Comparison of ENCODE assay signal across 12 mouse cellular contexts in the genomic region with DNA sequence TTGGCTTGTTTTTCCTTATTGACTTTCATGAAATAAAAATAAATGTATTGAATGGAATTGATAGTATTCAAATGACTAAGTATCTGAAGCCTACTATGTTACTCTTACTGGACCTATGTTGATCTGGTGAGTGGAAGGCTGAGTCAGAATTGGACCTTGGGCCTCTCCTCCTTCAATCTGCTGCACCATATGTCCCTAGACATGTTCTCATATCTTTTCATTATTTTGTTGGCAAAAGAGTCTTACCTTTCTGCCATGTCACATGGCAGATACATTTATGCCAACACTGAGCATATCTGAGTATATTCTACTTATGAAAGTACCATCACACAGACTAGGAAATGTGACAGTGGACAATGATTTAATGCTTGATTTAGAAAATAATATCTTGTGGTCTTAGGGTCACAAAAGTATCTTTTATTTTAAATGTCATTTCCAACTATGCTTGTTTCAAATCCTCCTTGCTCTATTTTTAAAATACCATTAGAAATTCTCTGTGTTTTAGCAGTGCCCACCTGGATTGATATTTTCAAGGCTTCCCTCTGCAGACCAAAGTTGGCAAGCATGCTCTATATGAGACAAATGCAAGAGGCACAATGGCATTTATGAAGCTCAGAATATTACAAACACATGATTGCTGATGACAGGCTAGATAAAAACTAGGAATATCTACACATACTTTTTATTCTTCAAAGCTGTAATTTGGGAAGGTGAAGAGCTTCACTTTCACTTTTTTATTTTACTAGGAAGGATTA.
"Had no signal": no experiment of that assay in that cellular context is flagged by ENCODE, and none has a peak within 500 bp of the region (broad histone marks: within the 10 kb centered on the region; RNA-seq: fewer than 3 reads in every experiment).

No protein-coding gene starts in this region.

- H3K9me3 ChIP-seq: limb, embryonic 10.5 days; liver, embryonic 15.5 days; midbrain, embryonic 15.5 days; neural tube, embryonic 12.5 days had no signal

- H3K27me3 ChIP-seq: liver, embryonic 15.5 days; midbrain, embryonic 15.5 days; neural tube, embryonic 12.5 days had no signal

- H3K27ac ChIP-seq: kidney, postnatal 0 days; limb, embryonic 10.5 days; liver, embryonic 15.5 days; midbrain, embryonic 15.5 days; neural tube, embryonic 12.5 days had no signal

- H3K4me1 ChIP-seq: limb, embryonic 10.5 days; liver, embryonic 15.5 days; midbrain, embryonic 15.5 days; neural tube, embryonic 12.5 days had no signal

- H3K9ac ChIP-seq: liver, embryonic 15.5 days; midbrain, embryonic 15.5 days; neural tube, embryonic 12.5 days had no signal

- DNase-seq: kidney, postnatal 36 days; lung, adult 2 months; lung, postnatal 36 days; thymus, adult 18-20 months; thymus, postnatal 25 days had no signal

- H3K4me2 ChIP-seq: liver, embryonic 11.5 days; liver, embryonic 15.5 days; midbrain, embryonic 15.5 days; neural tube, embryonic 12.5 days had no signal

- ATAC-seq: lung, postnatal 0 days; midbrain, embryonic 15.5 days had no signal

- H3K4me3 ChIP-seq: limb, embryonic 10.5 days; liver, embryonic 15.5 days; midbrain, embryonic 15.5 days; neural tube, embryonic 12.5 days had no signal

- H3K36me3 ChIP-seq: limb, embryonic 10.5 days; liver, embryonic 15.5 days; midbrain, embryonic 15.5 days; neural tube, embryonic 12.5 days had no signal
